Mouse (Mus musculus): ENCODE results near the gene Zer1. TPM values are rescaled to one million over a fixed set of nuclear protein-coding genes. Genes with fewer than 3 reads are reported as not detected.

Gene Zer1
- polyA plus RNA-seq, 1 experiment from 2014 or later = 15.1 TPM

Other genes starting within 250 kb of the Zer1 start
- gene Odf2, start 235.4 kb downstream of the Zer1 start, polyA plus RNA-seq (2014; fragmentation: Nextera tagmentation; extraction: Ambion mirVana) = 47.1 and 60.3 TPM in 2 replicates
- gene Gle1, start 189.2 kb downstream of the Zer1 start, polyA plus RNA-seq (2014; fragmentation: Nextera tagmentation; extraction: Ambion mirVana) = 53.5 and 61.5 TPM in 2 replicates
- gene Sptan1, start 159.0 kb downstream of the Zer1 start, polyA plus RNA-seq (2014; fragmentation: Nextera tagmentation; extraction: Ambion mirVana) = 312 and 331 TPM in 2 replicates
- 62.9 and 80.2 TPM in 2 replicates for gene Wdr34, start 75.7 kb downstream of the Zer1 start, polyA plus RNA-seq (2014; fragmentation: Nextera tagmentation; extraction: Ambion mirVana)
- gene Set, start 67.2 kb downstream of the Zer1 start, polyA plus RNA-seq (2014; fragmentation: Nextera tagmentation; extraction: Ambion mirVana) = 376 and 427 TPM in 2 replicates
- 1.1 and 1.9 TPM in 2 replicates for gene Pkn3, start 46.9 kb downstream of the Zer1 start, polyA plus RNA-seq (2014; fragmentation: Nextera tagmentation; extraction: Ambion mirVana)
- gene Zdhhc12, start 30.9 kb downstream of the Zer1 start, polyA plus RNA-seq (2014; fragmentation: Nextera tagmentation; extraction: Ambion mirVana) = 17.6 and 18.7 TPM in 2 replicates
- 17.7 and 20.4 TPM in 2 replicates for gene Tbc1d13, start 9.2 kb upstream of the Zer1 start, polyA plus RNA-seq (2014; fragmentation: Nextera tagmentation; extraction: Ambion mirVana)
- 23.2 and 28.1 TPM in 2 replicates for gene Endog, start 46.9 kb upstream of the Zer1 start, polyA plus RNA-seq (2014; fragmentation: Nextera tagmentation; extraction: Ambion mirVana)
- 52.8 and 54.8 TPM in 2 replicates for gene Spout1, start 53.9 kb upstream of the Zer1 start, polyA plus RNA-seq (2014; fragmentation: Nextera tagmentation; extraction: Ambion mirVana)
- 15.3 and 17.1 TPM in 2 replicates for gene Kyat1, start 81.3 kb upstream of the Zer1 start, polyA plus RNA-seq (2014; fragmentation: Nextera tagmentation; extraction: Ambion mirVana)
- gene Lrrc8a, start 113.1 kb upstream of the Zer1 start, polyA plus RNA-seq (2014; fragmentation: Nextera tagmentation; extraction: Ambion mirVana) = 66.0 and 70.9 TPM in 2 replicates
- gene Gm28035, start 116.0 kb upstream of the Zer1 start, polyA plus RNA-seq (2014; fragmentation: Nextera tagmentation; extraction: Ambion mirVana) = 0.25 TPM in 1 of 2 replicates, not detected in the other
- 4.9 and 6.0 TPM in 2 replicates for gene Phyhd1, start 141.6 kb upstream of the Zer1 start, polyA plus RNA-seq (2014; fragmentation: Nextera tagmentation; extraction: Ambion mirVana)
- not detected in 2 replicates for gene Gm28038, start 156.5 kb upstream of the Zer1 start, polyA plus RNA-seq (2014; fragmentation: Nextera tagmentation; extraction: Ambion mirVana)
- 32.2 and 32.7 TPM in 2 replicates for gene Dolk, start 161.7 kb upstream of the Zer1 start, polyA plus RNA-seq (2014; fragmentation: Nextera tagmentation; extraction: Ambion mirVana)
- gene Nup188, start 161.8 kb upstream of the Zer1 start, polyA plus RNA-seq (2014; fragmentation: Nextera tagmentation; extraction: Ambion mirVana) = 20.5 and 26.0 TPM in 2 replicates
- gene Sh3glb2, start 234.8 kb upstream of the Zer1 start, polyA plus RNA-seq (2014; fragmentation: Nextera tagmentation; extraction: Ambion mirVana) = 129 and 183 TPM in 2 replicates
- 26.1 and 29.7 TPM in 2 replicates for gene Miga2, start 239.6 kb upstream of the Zer1 start, polyA plus RNA-seq (2014; fragmentation: Nextera tagmentation; extraction: Ambion mirVana)

Data from midbrain, embryonic 14.5 days (tissue).